Mouse (Mus musculus) cerebellum, adult 2 months (tissue): ENCODE data around the gene Kcnj10. TPM values are rescaled to one million over a fixed set of nuclear protein-coding genes. Genes with fewer than 3 reads are reported as not detected.

Experiments used
- DNase-seq, 2 experiments: peaks; one replicate each; pipeline ENCODE4 v3.0.0; 2021
- H3K27ac ChIP-seq: fragments of 200-500 bp; 2 replicates; pipeline ENCODE4 v1.5.1; 2012; ENCODE audit warnings: low read length, control low read depth, inconsistent platforms; ENCODE audit not compliant: insufficient read depth
- H3K27me3 ChIP-seq: fragments of 200-500 bp; 2 replicates; pipeline ENCODE4 v1.6.1; 2012; ENCODE audit warnings: inconsistent platforms, mild to moderate bottlenecking, low read length, moderate library complexity; ENCODE audit not compliant: control insufficient read depth, insufficient read depth
- H3K4me1 ChIP-seq: fragments of 200-500 bp; 2 replicates; pipeline ENCODE4 v1.6.1; 2011; ENCODE audit warnings: low read length; ENCODE audit not compliant: control insufficient read depth, insufficient read depth
- H3K4me3 ChIP-seq: fragments of 200-500 bp; replicated peaks from 2 replicates; pipeline ENCODE3; 2011; ENCODE audit warnings: mild to moderate bottlenecking, low read depth, low read length, control low read depth; ENCODE audit not compliant: insufficient read depth
- CTCF ChIP-seq: fragments of 200-500 bp; IDR thresholded peaks from 2 replicates; pipeline ENCODE4 v1.5.1; 2011; ENCODE audit warnings: low read depth, mild to moderate bottlenecking, control low read depth, low read length, moderate library complexity, borderline replicate concordance; ENCODE audit not compliant: insufficient read depth
- POLR2A ChIP-seq: fragments of 200-500 bp; IDR thresholded peaks from 2 replicates; pipeline ENCODE4 v1.6.1; 2011; ENCODE audit warnings: low read length, control low read depth, borderline replicate concordance; ENCODE audit not compliant: insufficient read depth
- WGBS: fragments of 180-500 bp; shearing (Covaris S2); methylation state at CpG from one replicate; pipeline ENCODE4 v1.1.7; 2018; 5-methylcytosine and 5-hydroxymethylcytosine counted together
- polyA plus RNA-seq: library from polyadenylated mRNA; depleted of rRNA; stranded (reverse); fragments of >200 nt; gene quantifications from 2 replicates; pipeline ENCODE4 v1.2.3, GENCODE M21; 2012; rRNA removed

The Kcnj10 gene
- polyA plus RNA-seq, 1 experiment: 174 TPM

DNA sequence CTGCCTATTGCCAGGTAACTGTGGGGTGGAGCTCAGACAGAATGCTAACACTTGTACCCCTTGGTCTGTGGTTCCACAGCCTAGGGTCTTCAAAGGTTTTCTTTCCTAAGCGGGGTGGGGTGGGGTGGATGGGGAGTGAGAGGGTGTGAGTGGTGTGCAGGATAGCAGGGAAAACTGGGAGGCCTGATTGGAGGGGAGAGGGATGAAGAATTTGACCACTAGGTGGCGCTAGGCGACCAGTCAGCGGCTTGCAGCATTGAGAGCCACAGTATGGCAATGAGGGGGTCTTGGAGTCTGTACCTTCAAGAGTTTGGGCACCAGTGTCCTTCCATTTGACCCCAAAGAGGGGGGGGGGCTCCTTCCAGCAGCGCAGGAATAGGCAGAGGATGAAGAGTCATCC is 71.2 kb downstream of the Kcnj10 start:
- WGBS: 0% methylated on average over 5 of the region's 5 CpGs
- H3K4me3 ChIP-seq: no peak overlapping the region
- peak; percentile 87 for TF ChIP-seq CTCF
- TF ChIP-seq POLR2A: no peak

DNA sequence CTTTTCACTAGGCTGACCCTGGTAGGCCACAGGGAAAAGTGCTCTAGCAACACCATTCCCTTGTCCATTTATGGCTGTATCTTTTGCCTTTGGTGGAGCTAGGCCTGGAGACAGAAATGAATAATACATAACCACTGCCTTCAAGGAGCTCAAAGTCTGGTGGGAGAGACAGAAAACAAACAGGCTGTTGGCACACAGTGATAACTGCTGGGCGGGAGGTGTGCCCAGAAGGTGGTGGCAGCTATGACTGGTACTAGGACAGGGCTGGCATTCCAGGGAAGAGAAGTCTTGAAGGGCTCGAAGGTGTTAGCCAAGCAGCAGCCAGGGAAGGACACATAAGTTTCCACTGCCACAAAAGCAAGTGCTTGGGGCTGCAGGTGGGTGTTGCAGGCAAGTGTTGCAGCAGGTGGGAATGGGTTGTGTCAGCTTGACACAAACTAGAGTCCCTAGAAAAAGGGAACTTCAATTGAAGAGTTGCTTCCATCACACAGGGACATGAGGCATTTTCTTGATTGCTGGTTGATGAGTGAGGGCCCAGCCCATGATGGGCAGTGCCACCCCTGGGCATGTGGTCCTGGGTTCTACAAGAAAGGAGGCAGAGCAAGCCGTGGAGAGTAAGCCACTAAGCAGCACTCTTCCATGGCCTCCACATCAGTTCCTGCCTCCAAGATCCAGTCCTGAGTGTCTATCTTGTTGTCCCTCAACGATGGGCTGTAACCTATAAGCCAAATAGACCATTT is 72.7 kb downstream of the Kcnj10 start:
- 70% methylated on average over 4 of the region's 4 CpGs for WGBS

More for the DNA sequence above, 71.2 kb downstream of the Kcnj10 start:
- Histone ChIP-seq H3K27ac (no peak overlapping the region), H3K27me3 (no peaks in the 10 kb centered on the region), H3K4me1 (no peaks in the 10 kb centered on the region)
- peak; percentile 40 to 60 for DNase-seq

DNA sequence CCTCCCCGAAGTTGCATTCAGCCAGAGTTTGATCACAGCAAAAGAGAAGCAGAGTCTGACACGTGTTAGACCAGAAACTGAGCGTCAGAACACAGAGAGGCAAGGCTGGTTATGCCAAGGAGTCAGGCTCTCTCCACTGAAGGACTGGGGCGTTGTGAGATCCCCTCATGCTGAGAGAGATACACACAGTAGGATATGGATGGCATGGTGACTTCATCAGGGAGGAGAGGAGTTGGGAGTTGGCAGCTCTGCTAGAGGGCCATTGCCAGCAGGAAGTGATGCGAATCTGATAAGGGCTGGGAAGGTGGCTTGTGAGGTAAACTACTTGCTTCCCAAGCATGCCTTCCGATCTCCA is 73.2 kb downstream of the Kcnj10 start:
- H3K4me3 ChIP-seq: no peak overlapping the region
- no peak for TF ChIP-seq CTCF
- no peak for TF ChIP-seq POLR2A
- no peaks in the 10 kb centered on the region for H3K4me1 ChIP-seq
- no peaks in the 10 kb centered on the region for H3K27me3 ChIP-seq
- H3K27ac ChIP-seq: no peak overlapping the region
- 82% methylated on average over 6 of the region's 6 CpGs for WGBS
- DNase-seq: no peak

More for the DNA sequence above, 72.7 kb downstream of the Kcnj10 start:
- no peak for DNase-seq
- H3K27ac ChIP-seq: no peak overlapping the region
- no peak for TF ChIP-seq POLR2A
- TF ChIP-seq CTCF: no peak
- no peaks in the 10 kb centered on the region for H3K27me3 ChIP-seq
- H3K4me1 ChIP-seq: no peaks in the 10 kb centered on the region
- H3K4me3 ChIP-seq: no peak overlapping the region

DNA sequence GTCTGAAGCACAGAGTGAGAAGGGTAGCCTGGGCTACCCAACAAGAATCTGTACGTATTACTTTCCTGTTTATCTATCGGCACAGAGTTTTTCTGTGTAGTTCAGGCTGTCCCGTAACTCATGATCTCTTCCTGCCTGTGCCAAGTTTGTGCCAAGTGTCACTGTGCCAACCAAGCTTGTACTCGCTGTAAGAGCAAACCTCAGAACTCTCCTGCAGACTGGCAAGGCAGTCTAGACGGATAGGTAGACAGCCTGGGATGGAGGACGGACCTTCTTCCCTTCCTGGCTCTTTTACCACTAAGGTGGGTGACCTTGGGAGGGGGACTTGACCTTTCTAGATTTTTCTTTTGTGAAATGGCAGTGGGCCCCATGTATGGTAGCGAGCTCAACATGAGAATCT is 74.1 kb downstream of the Kcnj10 start:
- Histone ChIP-seq H3K27me3 (no peaks in the 10 kb centered on the region), H3K27ac (no peak overlapping the region), H3K4me1 (no peaks in the 10 kb centered on the region), H3K4me3 (no peak overlapping the region)
- DNase-seq: no peak
- WGBS: 64% methylated on average over 7 of the region's 7 CpGs
- TF ChIP-seq CTCF (no peak), POLR2A (no peak)

DNA sequence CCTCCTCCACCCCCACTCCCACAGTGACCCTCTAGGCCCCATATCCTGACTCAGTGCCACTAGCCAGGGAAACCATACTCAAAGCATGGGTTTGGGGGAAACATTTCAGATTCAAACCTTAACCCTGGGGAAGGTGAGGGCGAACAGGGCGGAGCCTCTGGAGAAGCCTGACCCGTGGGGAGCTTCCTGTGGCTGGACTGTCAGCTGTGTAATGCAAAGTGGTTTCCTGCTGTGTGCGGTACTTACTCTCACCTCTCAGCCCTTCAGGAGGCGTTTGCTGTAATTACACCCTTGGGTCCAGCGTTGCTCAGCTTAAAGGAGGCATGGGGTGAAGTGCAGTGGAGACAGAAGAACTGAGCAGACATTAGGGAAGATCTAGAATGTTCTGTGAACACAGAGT is 77.2 kb downstream of the Kcnj10 start:
- no peak for DNase-seq
- Histone ChIP-seq H3K4me1 (no peaks in the 10 kb centered on the region), H3K4me3 (no peak overlapping the region), H3K27me3 (no peaks in the 10 kb centered on the region; the same call in 1 of the 2 replicates), H3K27ac (no peak overlapping the region)
- TF ChIP-seq POLR2A (no peak), CTCF (no peak)
- WGBS: 29% methylated on average over 6 of the region's 6 CpGs

DNA sequence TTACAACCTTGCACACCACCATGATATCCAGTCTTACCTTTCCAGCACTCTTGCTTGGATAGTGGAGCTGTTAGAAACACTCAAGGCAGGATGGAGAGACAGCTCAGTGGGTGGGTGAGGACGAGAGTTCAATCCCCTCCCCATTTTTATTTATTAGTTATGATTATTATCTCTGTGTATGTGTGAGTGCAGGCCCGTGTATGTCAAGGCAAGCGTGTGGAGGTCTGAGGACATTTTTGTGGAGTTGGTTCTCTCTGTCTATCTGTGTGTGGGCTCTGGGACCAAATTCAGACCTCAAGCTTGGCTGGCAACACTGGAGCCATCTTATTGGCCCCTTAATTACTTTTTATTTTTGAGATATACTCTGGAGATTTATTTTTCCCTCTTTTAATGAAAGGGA is 77.6 kb downstream of the Kcnj10 start:
- Histone ChIP-seq H3K4me1 (no peaks in the 10 kb centered on the region), H3K27me3 (no peaks in the 10 kb centered on the region; the same call in 1 of the 2 replicates), H3K27ac (no peak overlapping the region), H3K4me3 (no peak overlapping the region)
- TF ChIP-seq POLR2A (no peak), CTCF (no peak)
- DNase-seq: no peak
- 66% methylated on average over 3 of the region's 3 CpGs for WGBS

DNA sequence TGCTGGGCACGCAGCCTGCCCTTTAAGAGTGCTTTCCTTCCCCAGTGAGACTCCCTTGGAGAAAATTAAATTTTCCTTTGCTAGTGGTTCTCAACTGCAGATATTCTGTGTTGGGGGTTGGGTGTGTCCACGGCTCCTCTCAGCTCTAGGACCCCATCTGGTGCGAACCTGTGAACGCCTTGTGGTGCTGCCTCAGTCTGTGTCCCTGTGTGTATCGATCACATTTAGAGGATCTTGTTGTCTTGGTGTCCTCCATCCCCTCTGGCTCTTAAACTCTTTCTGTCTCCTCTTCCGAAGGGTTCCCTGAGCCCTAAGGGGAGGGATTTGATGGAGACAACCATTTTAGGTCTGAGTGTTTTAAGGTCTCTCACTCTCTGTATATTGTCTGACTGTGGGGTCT is 79.2 kb downstream of the Kcnj10 start:
- no peaks in the 10 kb centered on the region for H3K4me1 ChIP-seq
- DNase-seq: no peak
- H3K27me3 ChIP-seq: no peaks in the 10 kb centered on the region; the same call in 1 of the 2 replicates
- no peak overlapping the region for H3K4me3 ChIP-seq
- TF ChIP-seq POLR2A: no peak
- TF ChIP-seq CTCF: no peak
- H3K27ac ChIP-seq: no peak overlapping the region
- 86% methylated on average over 6 of the region's 6 CpGs for WGBS

DNA sequence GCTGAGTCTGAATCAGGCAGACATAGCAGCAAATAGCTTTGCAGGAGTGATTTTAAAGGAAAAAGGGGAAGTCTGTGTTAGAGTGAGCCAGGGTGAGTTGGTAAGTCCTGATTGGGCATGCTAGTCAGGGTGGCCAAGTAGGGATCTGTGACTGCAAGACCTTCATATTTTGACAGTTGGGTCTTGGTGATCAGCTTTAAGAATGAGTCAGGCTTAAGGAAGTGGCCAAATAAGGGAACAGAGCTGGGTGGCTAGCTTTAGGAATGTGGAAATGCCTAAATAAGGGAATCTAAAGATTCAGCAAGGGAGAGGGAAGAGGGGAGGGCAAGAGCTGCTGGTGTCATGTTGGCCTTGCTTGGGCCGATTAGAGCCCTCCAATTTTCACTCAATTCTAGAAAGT is 82.4 kb downstream of the Kcnj10 start:
- H3K27me3 ChIP-seq: no peaks in the 10 kb centered on the region; the same call in 1 of the 2 replicates
- TF ChIP-seq CTCF (no peak), POLR2A (no peak)
- H3K4me1 ChIP-seq: no peaks in the 10 kb centered on the region
- H3K4me3 ChIP-seq: no peak overlapping the region
- DNase-seq: no peak
- WGBS: 73% methylated on average over 1 of the region's 1 CpGs
- no peak overlapping the region for H3K27ac ChIP-seq

Other genes with a start within 250 kb of the Kcnj10 start
- gene Pex19, start 214.5 kb upstream of the Kcnj10 start, polyA plus RNA-seq: 107 and 108 TPM in 2 replicates
- 118 and 121 TPM in 2 replicates for gene Dcaf8, start 193.1 kb upstream of the Kcnj10 start, polyA plus RNA-seq
- gene Pea15a, start 134.4 kb upstream of the Kcnj10 start, polyA plus RNA-seq: 562 and 572 TPM in 2 replicates
- 3.8 and 3.9 TPM in 2 replicates for gene Casq1, start 121.3 kb upstream of the Kcnj10 start, polyA plus RNA-seq
- 0.03 TPM in 1 of 2 replicates, not detected in the other for gene Atp1a4, start 82.8 kb upstream of the Kcnj10 start, polyA plus RNA-seq
- 254 and 269 TPM in 2 replicates for gene Igsf8, start 79.6 kb upstream of the Kcnj10 start, polyA plus RNA-seq
- 535 and 584 TPM in 2 replicates for gene Atp1a2, start 43.1 kb upstream of the Kcnj10 start, polyA plus RNA-seq
- gene Kcnj9, start 11.9 kb upstream of the Kcnj10 start, polyA plus RNA-seq: 116 and 130 TPM in 2 replicates
- 7.5 and 7.9 TPM in 2 replicates for gene Pigm, start 35.3 kb downstream of the Kcnj10 start, polyA plus RNA-seq
- gene Slamf9, start 134.1 kb downstream of the Kcnj10 start, polyA plus RNA-seq: 0.74 and 0.87 TPM in 2 replicates
- gene Igsf9, start 140.6 kb downstream of the Kcnj10 start, polyA plus RNA-seq: 1.9 and 2.2 TPM in 2 replicates
- 12.9 and 13.0 TPM in 2 replicates for gene Tagln2, start 158.8 kb downstream of the Kcnj10 start, polyA plus RNA-seq
- gene Cfap45, start 179.6 kb downstream of the Kcnj10 start, polyA plus RNA-seq: 1.00 and 1.0 TPM in 2 replicates
- gene Vsig8, start 214.7 kb downstream of the Kcnj10 start, polyA plus RNA-seq: 0.46 and 0.65 TPM in 2 replicates
- gene Slamf8, start 249.4 kb downstream of the Kcnj10 start, polyA plus RNA-seq: 0.07 and 0.10 TPM in 2 replicates